In the genomic region with DNA sequence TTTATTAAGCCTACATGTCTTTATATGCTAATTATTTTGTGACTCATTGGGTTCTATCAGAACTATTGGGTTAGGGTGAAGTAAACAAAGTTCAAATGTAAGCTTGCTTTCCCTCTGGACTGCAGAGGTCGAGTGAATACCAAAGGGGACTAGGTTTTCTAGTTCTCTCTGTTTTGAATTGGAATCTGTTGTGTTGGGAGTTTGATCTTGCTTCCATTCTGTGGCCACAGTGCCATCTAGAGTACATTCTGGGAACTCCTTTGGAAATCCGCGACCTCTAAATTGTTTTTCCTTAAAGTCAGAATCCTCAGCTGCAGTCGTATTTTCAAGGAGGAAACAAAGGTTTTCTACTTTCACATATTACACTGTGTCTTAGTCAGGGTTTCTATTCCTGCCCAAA, we compare ENCODE assay signal across 10 mouse cellular contexts. TPM values are rescaled to one million over a fixed set of nuclear protein-coding genes. Genes with fewer than 3 reads are reported as not detected.
A peak's percentile ranks its signal among the peaks of the same experiment; 100 is the strongest.
DNase-seq lines count a peak whose midpoint lies in the region; ATAC-seq and TF ChIP-seq lines count a peak whose summit lies in the region.
"Had no signal": no experiment of that assay in that cellular context is flagged by ENCODE, and none has a peak within 500 bp of the region (broad histone marks: within the 10 kb centered on the region; RNA-seq: fewer than 3 reads in every experiment).

No protein-coding gene starts in this region.

- no peak for ATAC-seq in monocyte, adult 5-6 weeks (replicated peaks; ENCODE audit: insufficient number of reproducible peaks, low FRiP score, low TSS enrichment, poor library complexity, severe bottlenecking)

- peak; percentile 44 for DNase-seq in heart, adult 11 months
- no peak for DNase-seq in heart, postnatal 25 days (ENCODE audit: low spot score)
- peak; percentile 50 for DNase-seq in testis, postnatal 10 days (ENCODE audit: low spot score)
- no peak for DNase-seq in testis, postnatal 14 days (ENCODE audit: low spot score)
- peak; percentile 51 for DNase-seq in kidney, postnatal 10 days
- peak; percentile 29 for DNase-seq in retina, adult 2 months (ENCODE audit: low read depth, low spot score)

- TF ChIP-seq CTCF in cortical plate, adult 2 months (IDR thresholded peaks at IDR 0.05; ENCODE audit: extremely low read depth, insufficient read depth, low read length) = peak; percentile 62

- intact Hi-C loops in heart, postnatal 25 days (cut with DNase I) = loop anchor here (5.0 to 10.0 kb wide), 3 partner anchors 281 to 729 kb away; no protein-coding TSS in a partner anchor

- no peak overlapping the region for H3K4me3 ChIP-seq in cortical plate, adult 2 months (ENCODE audit: insufficient read depth, low read length)
- H3K4me3 ChIP-seq: myocyte had no signal

- TF ChIP-seq POLR2A in cortical plate, adult 2 months (IDR thresholded peaks at IDR 0.05; ENCODE audit: extremely low read depth, insufficient read depth, low read length) = no peak

- H3K27ac ChIP-seq in cortical plate, adult 2 months (ENCODE audit: insufficient read depth, low read length) = no peak overlapping the region

- peaks cover 6% of the 10 kb centered on the region; the same call in 1 of the 2 replicates for H3K4me1 ChIP-seq in cortical plate, adult 2 months (ENCODE audit: control insufficient read depth, insufficient read depth, low read length)

RNA-seq across cellular contexts. Expression of a gene that starts 22.6 kb away (rescaled TPM):
- not detected for total RNA-seq in heart, postnatal 25 days (2021)
- not detected in 2 replicates for polyA plus RNA-seq in cortical plate, adult 2 months (2012; rRNA removed)
- total RNA-seq in monocyte, adult 5-6 weeks (2017) = not detected in 3 replicates
- total RNA-seq: adrenal gland, postnatal 36 days had no signal
- polyA plus RNA-seq: myocyte had no signal

Comparison
In these comparisons a context has a peak if more than half of its experiments do, and no peak if none do; other contexts are left out.
1. DNase-seq: peak in heart, adult 11 months (single experiment), testis, postnatal 10 days (single experiment), kidney, postnatal 10 days (single experiment) and retina, adult 2 months (single experiment); none in heart, postnatal 25 days (single experiment) and testis, postnatal 14 days (single experiment).